Mouse (Mus musculus) myocyte (in vitro differentiated cells): Measurements from ENCODE around the gene Sipa1l2.

Experiments used
- MAX ChIP-seq: IDR thresholded peaks from one replicate; pipeline ENCODE4 v1.6.1; 2011; ENCODE audit warnings: low read depth, mild to moderate bottlenecking, control low read depth
- USF1 ChIP-seq: IDR thresholded peaks from one replicate; pipeline ENCODE4 v1.6.1; 2011; ENCODE audit warnings: low read depth, mild to moderate bottlenecking, control low read depth, moderate library complexity

- TF ChIP-seq USF1 (no peak), MAX (no peak)
Measured at GRCm38 (mm10) chr8:125559066-125559653, 10.4 kb downstream of the Sipa1l2 start.
